In the genomic region with DNA sequence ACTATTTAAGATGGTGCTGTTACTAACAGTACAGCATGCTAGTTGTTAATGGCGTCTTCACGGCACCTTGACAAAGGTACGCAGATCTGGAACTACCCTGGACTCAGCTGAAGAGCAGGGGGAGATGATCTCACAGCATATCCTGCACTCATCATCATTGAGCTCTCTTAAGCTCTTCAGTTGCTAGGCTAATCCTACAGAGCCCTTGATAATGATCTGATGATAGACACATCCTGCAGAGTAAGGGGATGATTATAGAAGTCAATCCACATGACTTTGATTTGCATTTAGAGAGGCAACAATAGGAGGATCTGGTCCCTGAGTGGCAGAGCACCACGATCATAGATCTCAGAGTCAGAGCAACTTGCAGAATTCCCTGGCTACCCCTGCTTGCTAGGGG, we compare ENCODE assay signal across 26 mouse cellular contexts.
"Had no signal": no experiment of that assay in that cellular context is flagged by ENCODE, and none has a peak within 500 bp of the region (broad histone marks: within the 10 kb centered on the region; RNA-seq: fewer than 3 reads in every experiment).

No protein-coding gene starts in this region.

- H3K9me3 ChIP-seq: heart, embryonic 13.5 days; heart, embryonic 15.5 days; hindbrain, embryonic 13.5 days; hindbrain, embryonic 15.5 days; kidney, embryonic 15.5 days; limb, embryonic 13.5 days; limb, embryonic 15.5 days had no signal

- H3K4me3 ChIP-seq: gastrocnemius, adult 2 months; heart, adult 2 months; heart, embryonic 13.5 days; heart, embryonic 15.5 days; hindbrain, embryonic 13.5 days; hindbrain, embryonic 15.5 days; kidney, embryonic 15.5 days; limb, embryonic 13.5 days; limb, embryonic 15.5 days had no signal

- H3K27ac ChIP-seq: gastrocnemius, adult 2 months; heart, adult 2 months; heart, embryonic 13.5 days; heart, embryonic 15.5 days; hindbrain, embryonic 13.5 days; hindbrain, embryonic 15.5 days; hindbrain, postnatal 0 days; kidney, embryonic 15.5 days; kidney, postnatal 0 days; limb, embryonic 13.5 days; limb, embryonic 15.5 days had no signal

- H3K36me3 ChIP-seq: heart, embryonic 13.5 days; heart, embryonic 15.5 days; hindbrain, embryonic 13.5 days; hindbrain, embryonic 15.5 days; kidney, embryonic 15.5 days; limb, embryonic 13.5 days; limb, embryonic 15.5 days had no signal

- H3K4me1 ChIP-seq: heart, embryonic 13.5 days; heart, embryonic 15.5 days; kidney, embryonic 15.5 days; limb, embryonic 13.5 days; limb, embryonic 15.5 days had no signal

- DNase-seq: gastrocnemius, adult 2 months; gastrocnemius, postnatal 10 days; gastrocnemius, postnatal 36 days; heart, adult 11 months; heart, adult 2 months; heart, postnatal 14 days; heart, postnatal 36 days; kidney, adult 11 months; kidney, adult 2 months; kidney, adult 9 months; kidney, postnatal 14 days; kidney, postnatal 36 days; layer of hippocampus, adult 9-11 months; layer of hippocampus, postnatal 36 days; left cerebral cortex, postnatal 4 days had no signal

- H3K4me2 ChIP-seq: heart, embryonic 11.5 days; heart, embryonic 13.5 days; heart, embryonic 15.5 days; hindbrain, embryonic 13.5 days; hindbrain, embryonic 15.5 days; kidney, embryonic 15.5 days; limb, embryonic 13.5 days; limb, embryonic 15.5 days had no signal

- ATAC-seq: hindbrain, postnatal 0 days; intestine, embryonic 16.5 days had no signal

- H3K27me3 ChIP-seq: heart, embryonic 13.5 days; heart, embryonic 15.5 days; hindbrain, embryonic 13.5 days; hindbrain, embryonic 15.5 days; kidney, embryonic 15.5 days; limb, embryonic 13.5 days; limb, embryonic 15.5 days had no signal

- H3K9ac ChIP-seq: heart, embryonic 13.5 days; heart, embryonic 15.5 days; hindbrain, embryonic 13.5 days; hindbrain, embryonic 15.5 days; kidney, embryonic 15.5 days; limb, embryonic 13.5 days; limb, embryonic 15.5 days had no signal
